Mouse (Mus musculus): Measurements from ENCODE around the gene Farsb. TPM values are rescaled to one million over a fixed set of nuclear protein-coding genes. Genes with fewer than 3 reads are reported as not detected.

Gene Farsb
- total and polyA plus RNA-seq, 3 experiments: 114 to 205 (median 180) TPM

DNA sequence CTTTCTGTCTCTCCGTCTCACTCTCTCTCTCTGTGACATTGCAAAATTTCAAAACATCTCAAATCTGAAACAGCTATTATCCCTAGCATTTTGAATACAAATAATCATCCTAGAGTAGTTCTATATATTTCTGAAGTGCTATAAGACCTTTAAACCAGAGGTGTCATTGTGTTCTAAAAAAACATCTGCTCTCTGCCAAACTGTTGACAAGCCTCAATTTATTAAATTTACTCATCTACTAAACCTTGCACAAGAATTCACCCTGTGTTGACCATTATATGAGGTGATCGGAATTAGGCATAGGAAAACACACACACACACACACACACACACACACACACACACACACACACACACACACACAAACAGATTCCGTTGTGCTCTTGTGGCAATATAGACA is 113.6 kb downstream of the Farsb start:
- in situ Hi-C loops (cut with MboI; ENCODE audit: low pct_ligation_motif_present, low pct_unique_long_range_greater_than_20kb, low sequenced_read_pairs) (no loop called here), dilution Hi-C loops (cut with MboI; ENCODE audit: extremely low pct_ligation_motif_present, extremely low pct_unique_long_range_greater_than_20kb, low sequenced_read_pairs) (no loop called here)
- H3K36me3 ChIP-seq (replicated peaks in 1 of 2; ENCODE audit: control insufficient read depth in 1 of 2, insufficient read depth in 1 of 2, low read length in 1 of 2): no peaks in the 10 kb centered on the region
- H3K27me3 ChIP-seq (replicated peaks): no peaks in the 10 kb centered on the region
- no peak for TF ChIP-seq EP300 (IDR thresholded peaks at IDR 0.05; ENCODE audit: low read length)
- TF ChIP-seq ETS1 (conservative IDR thresholded peaks at IDR 0.05; ENCODE audit: low read depth, low read length): no peak
- no peak for TF ChIP-seq ZNF384 (IDR thresholded peaks at IDR 0.05; ENCODE audit: low read depth, low read length)
- no peak for TF ChIP-seq MAX (IDR thresholded peaks at IDR 0.05; ENCODE audit: low read length)
- TF ChIP-seq PAX5 (IDR thresholded peaks at IDR 0.05; ENCODE audit: low read length): no peak
- no peak for TF ChIP-seq SMC3 (IDR thresholded peaks at IDR 0.05; ENCODE audit: low read depth, low read length)
- no peak for TF ChIP-seq MEF2A (IDR thresholded peaks at IDR 0.05; ENCODE audit: borderline replicate concordance, low read depth, low read length)
- TF ChIP-seq UBTF (IDR thresholded peaks at IDR 0.05; ENCODE audit: low read depth, low read length): no peak
- TF ChIP-seq IRF4 (IDR thresholded peaks at IDR 0.05; ENCODE audit: low read depth, low read length): no peak
- TF ChIP-seq JUND (conservative IDR thresholded peaks at IDR 0.05; ENCODE audit: low read depth, low read length): no peak
- TF ChIP-seq CHD2 (IDR thresholded peaks at IDR 0.05; ENCODE audit: low read length): no peak
- no peak for TF ChIP-seq E2F4 (IDR thresholded peaks at IDR 0.05; ENCODE audit: insufficient replicate concordance, low read depth, low read length)
- no peak for TF ChIP-seq MYC (IDR thresholded peaks at IDR 0.05; ENCODE audit: low read depth, low read length)
- TF ChIP-seq POLR2AphosphoS2 (IDR thresholded peaks at IDR 0.05; ENCODE audit: low read depth, low read length): no peak
- TF ChIP-seq USF1 (IDR thresholded peaks at IDR 0.05; ENCODE audit: low read depth, low read length): no peak
- H3K9ac ChIP-seq (ENCODE audit: insufficient read depth, low read depth): no peak overlapping the region
- no peaks in the 10 kb centered on the region for H3K9me3 ChIP-seq (replicated peaks; ENCODE audit: low read length)
- peaks cover 6 to 24% of the 10 kb centered on the region in 2 experiments; a peak in 3 of 4 replicates for H3K4me1 ChIP-seq (ENCODE audit: control insufficient read depth in 1 of 2, insufficient read depth in 2 of 2)
- no peak overlapping the region for H3K4me2 ChIP-seq (ENCODE audit: insufficient read depth, low read depth, poor library complexity, severe bottlenecking)
- H3K27ac ChIP-seq (ENCODE audit: insufficient read depth, low read depth): no peak overlapping the region
- no peak for DNase-seq (ENCODE audit: extremely low read depth)
- H3K79me2 ChIP-seq (replicated peaks; ENCODE audit: control insufficient read depth, extremely low read depth, insufficient read depth, poor library complexity, severe bottlenecking): no peaks in the 10 kb centered on the region
- H3K4me3 ChIP-seq (replicated peaks in 1 of 3; ENCODE audit: low read depth in 2 of 3, low read length in 2 of 3, poor library complexity in 1 of 3): no peak overlapping the region

DNA sequence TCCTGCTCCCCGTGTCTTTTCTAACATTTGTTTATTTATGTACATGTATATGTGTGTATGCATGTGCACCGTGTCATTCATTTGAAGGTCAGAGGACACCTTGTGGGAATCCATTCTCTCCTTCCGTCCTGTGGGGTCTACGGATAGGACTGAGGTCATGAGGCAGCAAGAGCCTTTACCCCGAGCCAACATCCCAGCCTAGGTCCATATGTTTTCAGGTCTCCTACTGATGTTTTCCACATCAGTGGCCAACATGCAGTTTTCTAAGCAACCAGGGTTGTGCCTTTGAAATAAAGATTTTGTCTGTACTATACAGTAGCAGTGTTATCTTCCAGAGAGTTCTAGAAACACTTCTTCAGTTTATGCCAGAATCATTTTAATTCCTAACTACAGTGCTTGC is 114.9 kb downstream of the Farsb start:
- peaks cover 11 to 36% of the 10 kb centered on the region in 2 experiments; a peak in 3 of 4 replicates for H3K4me1 ChIP-seq (ENCODE audit: control insufficient read depth in 1 of 2, insufficient read depth in 2 of 2)
- H3K79me2 ChIP-seq (replicated peaks; ENCODE audit: control insufficient read depth, extremely low read depth, insufficient read depth, poor library complexity, severe bottlenecking): no peaks in the 10 kb centered on the region
- no peak overlapping the region for H3K9ac ChIP-seq (ENCODE audit: insufficient read depth, low read depth)
- no peak for DNase-seq (ENCODE audit: extremely low read depth)
- no peaks in the 10 kb centered on the region for H3K27me3 ChIP-seq (replicated peaks)
- H3K36me3 ChIP-seq (replicated peaks in 1 of 2; ENCODE audit: control insufficient read depth in 1 of 2, insufficient read depth in 1 of 2, low read length in 1 of 2): no peaks in the 10 kb centered on the region
- in situ Hi-C loops (cut with MboI; ENCODE audit: low pct_ligation_motif_present, low pct_unique_long_range_greater_than_20kb, low sequenced_read_pairs): no loop called here
- no peak overlapping the region for H3K4me2 ChIP-seq (ENCODE audit: insufficient read depth, low read depth, poor library complexity, severe bottlenecking)
- no peak overlapping the region for H3K4me3 ChIP-seq (replicated peaks in 1 of 3; ENCODE audit: low read depth in 2 of 3, low read length in 2 of 3, poor library complexity in 1 of 3)
- TF ChIP-seq POLR2A (IDR thresholded peaks at IDR 0.05; ENCODE audit: low read depth, low read length): no peak
- no peak for TF ChIP-seq GABPA (IDR thresholded peaks at IDR 0.05; ENCODE audit: insufficient replicate concordance, low read depth, low read length)
- no peak for TF ChIP-seq MYC (IDR thresholded peaks at IDR 0.05; ENCODE audit: low read depth, low read length)
- no peak for TF ChIP-seq USF2 (conservative IDR thresholded peaks at IDR 0.05; ENCODE audit: low read depth, low read length)
- no peak for TF ChIP-seq MAZ (IDR thresholded peaks at IDR 0.05; ENCODE audit: low read depth, low read length)
- TF ChIP-seq USF1 (IDR thresholded peaks at IDR 0.05; ENCODE audit: low read depth, low read length): no peak
- no peak for TF ChIP-seq SMC3 (IDR thresholded peaks at IDR 0.05; ENCODE audit: low read depth, low read length)
- TF ChIP-seq ETS1 (conservative IDR thresholded peaks at IDR 0.05; ENCODE audit: low read depth, low read length): no peak
- no peak for TF ChIP-seq NRF1 (IDR thresholded peaks at IDR 0.05; ENCODE audit: low read depth, low read length)
- no peak for TF ChIP-seq ZNF384 (IDR thresholded peaks at IDR 0.05; ENCODE audit: low read depth, low read length)
- TF ChIP-seq JUND (conservative IDR thresholded peaks at IDR 0.05; ENCODE audit: low read depth, low read length): no peak
- no peak for TF ChIP-seq PAX5 (IDR thresholded peaks at IDR 0.05; ENCODE audit: low read length)
- TF ChIP-seq MXI1 (IDR thresholded peaks at IDR 0.05; ENCODE audit: low read depth, low read length): no peak
- TF ChIP-seq IRF4 (IDR thresholded peaks at IDR 0.05; ENCODE audit: low read depth, low read length): no peak
- TF ChIP-seq ZMIZ1 (IDR thresholded peaks at IDR 0.05; ENCODE audit: low read depth, low read length): no peak
- no peak for TF ChIP-seq ZKSCAN1 (IDR thresholded peaks at IDR 0.05; ENCODE audit: borderline replicate concordance, low read depth, low read length)
- TF ChIP-seq CTCF (conservative IDR thresholded peaks at IDR 0.05 in 1 of 2, IDR thresholded peaks at IDR 0.05 in 1 of 2; ENCODE audit: low read depth in 2 of 2, low read length in 2 of 2): no peak
- no peak for TF ChIP-seq MAX (IDR thresholded peaks at IDR 0.05; ENCODE audit: low read length)
- dilution Hi-C loops (cut with MboI; ENCODE audit: extremely low pct_ligation_motif_present, extremely low pct_unique_long_range_greater_than_20kb, low sequenced_read_pairs): no loop called here
- no peaks in the 10 kb centered on the region for H3K9me3 ChIP-seq (replicated peaks; ENCODE audit: low read length)
- no peak overlapping the region for H3K27ac ChIP-seq (ENCODE audit: insufficient read depth, low read depth)
